Mouse (Mus musculus) kidney, adult 2 months (tissue): ENCODE data around the gene Adcy2.

Source experiments
- CTCF ChIP-seq: fragments of 200-500 bp; conservative IDR thresholded peaks from 2 replicates; pipeline ENCODE4 v1.5.1; 2011; ENCODE audit warnings: low read depth, mild to moderate bottlenecking, control low read depth, low read length, moderate library complexity, mixed read lengths; ENCODE audit not compliant: insufficient read depth, insufficient read length
- POLR2A ChIP-seq: fragments of 200-500 bp; IDR thresholded peaks from one replicate; pipeline ENCODE4 v1.6.1; 2011; ENCODE audit warnings: low read depth, low read length, control low read depth

DNA sequence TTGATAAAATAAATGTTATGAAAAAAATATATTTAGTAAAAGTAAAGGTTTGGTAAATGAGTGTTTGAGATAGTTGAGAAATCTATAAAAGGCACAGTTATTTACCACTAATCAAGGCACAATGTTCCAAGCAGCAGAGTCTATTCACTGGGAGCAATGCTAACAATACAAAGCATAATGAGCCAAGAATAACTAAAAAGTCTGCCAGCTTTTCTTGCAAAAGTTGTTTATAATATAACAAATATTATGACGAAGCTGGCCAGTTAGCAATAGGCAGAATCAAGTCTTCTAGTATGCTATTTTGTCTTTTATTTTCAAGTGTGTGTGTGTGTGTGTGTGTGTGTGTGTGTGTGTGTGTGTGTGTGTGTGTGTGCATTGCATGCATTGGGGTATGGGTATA, 35.3 kb upstream of the Adcy2 start:
- TF ChIP-seq CTCF, result no peak
- TF ChIP-seq POLR2A, result no peak
